Mouse (Mus musculus) hindbrain, embryonic 16.5 days (tissue): ENCODE data around the gene Smim24. TPM values are rescaled to one million over a fixed set of nuclear protein-coding genes. Genes with fewer than 3 reads are reported as not detected.

ENCODE experiments used
- ATAC-seq: fragments of 200-750 bp; cut with Nextera tagmentation; 2 replicates; pipeline ENCODE4 v1.8.0; 2017; ENCODE audit warnings: moderate TSS enrichment, moderate library complexity
- H3K27ac ChIP-seq: fragments of 300-500 bp; sonication (generic); 2 replicates; pipeline ENCODE4 v1.5.1; 2014; ENCODE audit warnings: low read depth, mild to moderate bottlenecking, control low read depth, low read length, moderate library complexity
- H3K27me3 ChIP-seq: fragments of 300-500 bp; sonication (generic); replicated peaks from 2 replicates; pipeline ENCODE4 v1.6.1; 2014; ENCODE audit warnings: low read length; ENCODE audit not compliant: control insufficient read depth, insufficient read depth
- H3K36me3 ChIP-seq: fragments of 300-500 bp; sonication (generic); 2 replicates; pipeline ENCODE4 v1.6.1; 2014; ENCODE audit warnings: mild to moderate bottlenecking, low read length, moderate library complexity, mixed read lengths; ENCODE audit not compliant: control insufficient read depth, insufficient read depth
- H3K4me1 ChIP-seq: fragments of 300-500 bp; sonication (generic); 2 replicates; pipeline ENCODE4 v1.6.1; 2014; ENCODE audit warnings: low read depth, low read length; ENCODE audit not compliant: control insufficient read depth, insufficient read depth
- H3K4me2 ChIP-seq: fragments of 300-500 bp; sonication (generic); 2 replicates; pipeline ENCODE4 v1.6.1; 2014; ENCODE audit warnings: mild to moderate bottlenecking, low read length, control low read depth, moderate library complexity
- H3K4me3 ChIP-seq: fragments of 300-500 bp; sonication (generic); 2 replicates; pipeline ENCODE4 v1.5.1; 2014; ENCODE audit warnings: mild to moderate bottlenecking, low read length, control low read depth, moderate library complexity
- H3K9ac ChIP-seq: fragments of 300-500 bp; sonication (generic); 2 replicates; pipeline ENCODE4 v1.6.1; 2014; ENCODE audit warnings: low read depth, mild to moderate bottlenecking, control low read depth, low read length, moderate library complexity
- H3K9me3 ChIP-seq: fragments of 300-500 bp; sonication (generic); 2 replicates; pipeline ENCODE4 v1.6.1; 2014; ENCODE audit warnings: mild to moderate bottlenecking, low read length, moderate library complexity; ENCODE audit not compliant: control insufficient read depth
- WGBS: fragments of 180-500 bp; shearing (Covaris S2); extraction: QIAGEN DNeasy Blood & Tissue Kit; methylation state at CpG from one replicate; pipeline ENCODE4 v1.1.7; 2014; 5-methylcytosine and 5-hydroxymethylcytosine counted together
- polyA plus RNA-seq: library from polyadenylated mRNA; unstranded; fragments of >200 nt; fragmentation: Nextera tagmentation; extraction: Ambion mirVana; gene quantifications from 2 replicates; pipeline ENCODE4 v1.2.1, GENCODE M21; 2015

The Smim24 gene
- polyA plus RNA-seq, 1 experiment from 2014 or later: 1.6 TPM

DNA sequence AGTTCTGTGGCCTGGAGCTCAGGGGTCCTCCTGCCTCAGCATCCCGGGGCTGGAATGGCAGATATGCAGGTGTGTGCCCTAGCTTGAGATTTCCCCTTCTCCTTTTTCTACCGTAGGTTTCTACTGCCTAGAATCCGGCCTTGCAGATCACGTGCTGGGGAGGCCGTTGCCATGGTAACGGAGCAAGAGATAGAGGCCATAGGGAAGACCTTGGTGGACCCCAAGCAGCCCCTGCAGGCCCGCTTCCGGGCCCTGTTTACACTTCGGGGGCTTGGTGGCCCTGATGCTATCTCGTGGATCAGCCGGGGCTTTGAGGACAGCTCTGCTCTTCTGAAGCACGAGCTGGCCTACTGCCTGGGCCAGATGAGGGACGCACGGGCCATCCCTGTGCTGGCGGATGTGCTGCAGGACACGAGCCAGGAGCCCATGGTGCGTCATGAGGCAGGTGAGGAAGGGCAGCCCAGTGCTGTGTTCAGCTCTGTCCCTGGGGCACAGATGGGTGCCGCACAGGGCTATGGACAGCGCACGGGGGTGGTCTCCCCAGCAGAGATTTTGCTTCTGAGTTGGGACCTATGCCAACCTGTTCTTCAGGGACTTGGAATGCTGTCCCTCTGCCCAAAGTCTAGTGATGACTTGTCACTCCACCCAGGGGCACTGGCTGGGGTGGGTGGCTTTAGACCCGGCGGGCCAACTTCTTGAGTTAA lies 7.1 kb upstream of the Smim24 start:
- Histone ChIP-seq H3K4me1 (peaks cover 19% of the 10 kb centered on the region), H3K27ac (no peak overlapping the region), H3K4me3 (no peak overlapping the region), H3K36me3 (peaks cover 29% of the 10 kb centered on the region), H3K9me3 (no peaks in the 10 kb centered on the region), H3K27me3 (no peaks in the 10 kb centered on the region), H3K4me2 (peak overlapping the region; percentile 95), H3K9ac (no peak overlapping the region)
- 82% methylated on average over 22 of the region's 22 CpGs for WGBS
- ATAC-seq: no peak

GRCm38 (mm10) chr10:81387716-81388115 lies 5.1 kb upstream of the Smim24 start:
- no peaks in the 10 kb centered on the region for H3K27me3 ChIP-seq
- no peak overlapping the region; the same call in 1 of the 2 replicates for H3K4me3 ChIP-seq
- no peak overlapping the region for H3K9ac ChIP-seq
- H3K4me1 ChIP-seq: peaks cover 19% of the 10 kb centered on the region
- ATAC-seq: no peak
- WGBS: 96% methylated on average over 18 of the region's 20 CpGs
- H3K4me2 ChIP-seq: no peak overlapping the region
- no peak overlapping the region for H3K27ac ChIP-seq
- no peaks in the 10 kb centered on the region for H3K9me3 ChIP-seq
- peaks cover 29% of the 10 kb centered on the region for H3K36me3 ChIP-seq

DNA sequence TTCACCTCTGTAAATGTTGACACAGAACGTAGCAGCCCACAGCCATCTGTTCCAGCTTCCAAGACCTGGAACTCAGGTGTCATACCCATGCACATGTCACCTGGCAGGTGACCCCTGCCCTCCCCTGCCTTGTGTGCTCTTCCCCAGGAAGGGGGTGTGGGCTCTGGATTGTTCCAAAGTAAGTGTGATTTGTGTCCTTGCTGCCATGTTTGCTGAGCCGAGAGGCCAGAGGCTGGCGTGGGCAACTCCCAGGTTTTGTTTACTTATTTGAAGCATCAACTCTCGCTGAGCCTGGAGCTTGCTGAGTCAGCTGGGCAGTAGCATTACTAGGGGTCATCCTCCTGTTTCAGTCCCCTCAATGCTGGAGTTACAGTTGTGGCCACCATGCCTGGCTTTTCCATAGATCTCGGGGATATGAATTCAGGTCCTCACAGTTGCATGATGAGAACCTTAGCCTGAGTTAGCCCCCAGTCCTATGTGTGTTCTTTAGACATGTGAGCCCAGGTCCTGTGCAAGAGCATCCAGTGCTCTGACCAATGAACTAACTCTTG lies 4.3 kb upstream of the Smim24 start, which contains the start of gene Gm48552:
TSS of gene Gm48552 (plus strand) at position 501 of the 551 bp plus-strand sequence.
- no peak within 1 kb of the TSS for H3K9ac ChIP-seq
- peaks cover 29% of the 10 kb centered on the region for H3K36me3 ChIP-seq
- no peak within 1 kb of the TSS for H3K4me2 ChIP-seq
- peaks cover 24% of the 10 kb centered on the region for H3K4me1 ChIP-seq
- H3K4me3 ChIP-seq: no peak within 1 kb of the TSS
- H3K9me3 ChIP-seq: no peaks in the 10 kb centered on the region
- H3K27ac ChIP-seq: peak within 1 kb of the TSS; percentile 48; the same call in 1 of the 2 replicates
- ATAC-seq: no peak
- 86% methylated on average over 5 of the region's 5 CpGs for WGBS
- no peaks in the 10 kb centered on the region for H3K27me3 ChIP-seq

DNA sequence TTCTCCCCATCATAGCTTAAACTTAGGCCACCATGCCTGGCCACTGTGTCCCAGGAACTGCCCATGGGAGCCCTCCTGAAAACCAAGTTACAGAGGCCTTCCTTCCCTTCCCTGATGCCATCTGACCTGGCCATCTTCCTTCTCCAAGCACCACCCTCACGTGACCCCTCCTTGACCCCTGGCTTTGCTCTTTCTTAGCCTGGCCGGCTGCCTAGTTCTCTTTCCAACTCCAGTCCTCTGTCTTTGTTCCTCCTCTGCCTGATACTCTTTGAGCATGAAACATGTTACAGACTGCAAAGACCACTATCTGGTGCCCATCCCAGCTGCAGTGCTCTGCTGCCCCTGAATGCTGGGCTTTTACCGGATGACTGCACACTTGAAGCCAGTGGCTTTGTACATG lies 3.5 kb upstream of the Smim24 start:
- no peak overlapping the region; the same call in 1 of the 2 replicates for H3K27ac ChIP-seq
- H3K27me3 ChIP-seq: no peaks in the 10 kb centered on the region

DNA sequence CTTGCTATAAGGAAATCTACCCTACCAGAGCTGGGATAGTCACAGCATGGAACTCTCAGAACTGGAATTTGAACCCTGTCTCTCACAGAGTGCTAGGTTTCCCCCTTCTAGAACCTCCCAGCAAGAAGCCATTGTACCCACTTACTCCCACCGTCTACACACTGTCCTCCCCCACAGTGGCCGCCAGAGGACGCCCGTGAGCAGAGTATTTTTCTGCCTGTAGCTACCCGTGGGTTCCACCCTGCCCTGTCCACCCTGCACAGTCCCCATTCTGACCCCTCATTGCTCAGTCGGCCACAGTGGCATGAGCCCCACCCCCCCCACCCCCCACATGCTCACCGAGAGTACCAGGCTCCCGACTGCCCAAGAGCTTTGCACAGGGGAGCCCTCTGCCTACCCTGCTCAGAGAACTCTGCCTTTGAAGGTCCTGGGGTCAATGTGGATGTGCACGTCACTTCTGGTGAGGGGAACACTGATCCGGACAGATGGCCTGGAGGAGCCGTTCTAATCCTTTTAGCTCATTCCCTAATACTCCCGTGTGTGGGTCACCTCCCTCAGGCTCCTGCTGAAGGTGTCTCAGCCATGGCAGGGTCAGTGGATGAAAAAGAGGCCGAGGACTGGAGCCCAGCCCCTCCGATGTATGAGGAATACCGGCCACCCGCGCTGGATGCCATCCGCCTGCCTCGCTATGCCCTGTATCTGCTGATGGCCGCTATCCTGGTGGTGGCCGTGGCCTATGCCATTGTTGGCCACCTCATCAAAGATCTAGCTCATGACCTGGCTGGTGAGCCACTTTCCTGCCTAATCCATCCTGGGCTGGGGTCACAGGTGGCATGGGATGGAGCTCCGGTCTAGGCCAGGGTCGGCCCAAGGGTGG lies 2.8 kb upstream of the Smim24 start:
- peaks cover 29% of the 10 kb centered on the region for H3K36me3 ChIP-seq
- H3K4me2 ChIP-seq: no peak overlapping the region
- ATAC-seq: peak; percentile 55; the same call in 1 of the 2 replicates
- no peaks in the 10 kb centered on the region for H3K9me3 ChIP-seq
- H3K4me3 ChIP-seq: no peak overlapping the region
- peak overlapping the region; percentile 35; the same call in 1 of the 2 replicates for H3K9ac ChIP-seq
- peaks cover 24% of the 10 kb centered on the region for H3K4me1 ChIP-seq
- no peaks in the 10 kb centered on the region for H3K27me3 ChIP-seq
- peak overlapping the region; percentile 48 for H3K27ac ChIP-seq
- 60% methylated on average over 23 of the region's 23 CpGs for WGBS

More for the DNA sequence above, 3.5 kb upstream of the Smim24 start:
- H3K36me3 ChIP-seq: peaks cover 29% of the 10 kb centered on the region
- H3K4me1 ChIP-seq: peaks cover 26% of the 10 kb centered on the region
- no peak overlapping the region for H3K4me3 ChIP-seq
- no peak overlapping the region for H3K4me2 ChIP-seq
- H3K9ac ChIP-seq: no peak overlapping the region
- WGBS: 36% methylated on average over 3 of the region's 3 CpGs
- ATAC-seq: no peak
- no peaks in the 10 kb centered on the region for H3K9me3 ChIP-seq

DNA sequence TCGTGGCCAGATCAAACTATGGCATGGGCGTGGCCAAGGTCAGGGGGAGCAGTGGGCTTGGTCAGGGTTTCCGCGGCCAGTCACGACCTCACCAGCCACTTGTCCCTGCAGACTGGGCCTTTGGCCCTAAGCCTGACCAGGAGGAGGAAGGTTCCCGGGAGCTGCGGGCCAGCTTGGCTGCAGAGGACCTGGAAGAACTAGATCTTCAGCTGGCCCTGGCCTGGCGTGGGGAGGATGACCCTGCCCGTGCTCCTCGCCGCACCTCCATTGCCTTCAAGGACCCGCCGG lies 2.2 kb upstream of the Smim24 start:
- no peaks in the 10 kb centered on the region for H3K27me3 ChIP-seq
- no peak overlapping the region; the same call in 1 of the 2 replicates for H3K9ac ChIP-seq
- H3K27ac ChIP-seq: no peak overlapping the region
- no peaks in the 10 kb centered on the region for H3K9me3 ChIP-seq
- WGBS: 89% methylated on average over 13 of the region's 13 CpGs
- no peak for ATAC-seq
- peaks cover 29% of the 10 kb centered on the region for H3K36me3 ChIP-seq
- H3K4me1 ChIP-seq: peaks cover 18% of the 10 kb centered on the region
- H3K4me3 ChIP-seq: no peak overlapping the region
- no peak overlapping the region for H3K4me2 ChIP-seq

GRCm38 (mm10) chr10:81392270-81392669 lies 581 bp upstream of the Smim24 start:
- 95% methylated on average over 6 of the region's 6 CpGs for WGBS

DNA sequence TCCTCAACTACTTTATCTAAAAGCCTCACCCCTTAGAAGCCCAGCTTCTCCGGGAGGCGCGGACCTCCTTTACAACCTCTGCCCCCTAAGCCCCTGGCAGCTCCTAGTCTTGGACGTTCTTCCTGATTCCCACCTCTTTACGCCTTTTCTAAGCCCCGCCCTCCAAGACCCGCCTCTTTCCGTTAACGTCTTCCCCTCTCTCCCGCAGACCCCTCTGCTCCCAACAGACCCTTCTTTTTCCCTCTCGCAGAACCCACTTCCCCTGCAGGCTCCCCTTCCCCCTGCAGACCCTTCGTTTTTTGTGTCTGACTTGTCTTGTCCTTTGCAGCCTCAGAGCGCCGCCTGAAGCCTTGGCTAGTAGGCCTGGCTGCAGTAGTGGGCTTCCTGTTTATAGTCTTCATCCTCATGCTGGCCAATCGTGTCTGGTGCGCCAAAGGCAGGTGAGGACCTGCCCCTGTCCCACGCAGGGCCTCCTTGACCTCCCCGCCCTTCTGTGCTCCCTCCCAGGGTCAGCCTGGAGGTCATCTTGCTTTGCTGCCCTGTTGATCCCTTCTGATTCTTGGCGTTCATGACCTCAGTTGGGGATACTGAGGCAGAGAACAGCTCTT lies 709 bp downstream of the Smim24 start:
- H3K4me2 ChIP-seq: peak overlapping the region; percentile 41
- peak overlapping the region; percentile 14 for H3K4me3 ChIP-seq
- ATAC-seq: no peak
- 6% methylated on average over 19 of the region's 19 CpGs for WGBS
- H3K9ac ChIP-seq: peak overlapping the region; percentile 57
- peak overlapping the region; percentile 37; the same call in 1 of the 2 replicates for H3K27ac ChIP-seq
- H3K36me3 ChIP-seq: peaks cover 5% of the 10 kb centered on the region; the same call in 1 of the 2 replicates
- peaks cover 23% of the 10 kb centered on the region for H3K4me1 ChIP-seq
- no peaks in the 10 kb centered on the region for H3K9me3 ChIP-seq
- H3K27me3 ChIP-seq: no peaks in the 10 kb centered on the region

More at GRCm38 (mm10) chr10:81392270-81392669, 581 bp upstream of the Smim24 start:
- Histone ChIP-seq H3K4me2 (no peak overlapping the region), H3K27ac (no peak overlapping the region), H3K9ac (no peak overlapping the region), H3K9me3 (no peaks in the 10 kb centered on the region), H3K4me3 (no peak overlapping the region), H3K4me1 (peaks cover 23% of the 10 kb centered on the region), H3K36me3 (peaks cover 16% of the 10 kb centered on the region), H3K27me3 (no peaks in the 10 kb centered on the region)
- no peak for ATAC-seq
